7 mouse cellular contexts compared by ENCODE assay signal in genomic region chr2:118779065-118779464, GRCm38 (mm10). TPM values are rescaled to one million over a fixed set of nuclear protein-coding genes. Genes with fewer than 3 reads are reported as not detected.
DNase-seq lines count a peak whose midpoint lies in the region; ATAC-seq and TF ChIP-seq lines count a peak whose summit lies in the region.

No protein-coding gene starts in this region.

- 19% methylated on average over 10 of the region's 10 CpGs for WGBS in liver, adult 2 months
- WGBS in embryonic facial prominence, embryonic 10.5 days: 8% methylated on average over 10 of the region's 10 CpGs
- WGBS in intestine, embryonic 16.5 days: 12% methylated on average over 10 of the region's 10 CpGs
- WGBS in neural tube, embryonic 15.5 days: 5% methylated on average over 10 of the region's 10 CpGs

- peak overlapping the region; percentile 62 for H3K4me2 ChIP-seq in intestine, embryonic 16.5 days (ENCODE audit: low read depth, low read length)
- H3K4me2 ChIP-seq in neural tube, embryonic 15.5 days: peak overlapping the region; percentile 69

- DNase-seq in liver, adult 2 months (ENCODE audit: extremely low read depth, low read depth, low spot score): no peak
- DNase-seq in liver: no peak
- no peak for DNase-seq in embryonic facial prominence, embryonic 10.5 days (ENCODE audit: low spot score)
- DNase-seq in T-cell, adult 2 months (ENCODE audit: low spot score): no peak
- DNase-seq in right cerebral cortex, postnatal 4 days: no peak

- no peak for ATAC-seq in intestine, embryonic 16.5 days
- ATAC-seq in neural tube, embryonic 15.5 days (ENCODE audit: low FRiP score): peak; percentile 35

- H3K27me3 ChIP-seq in liver, adult 2 months (ENCODE audit: control insufficient read depth, insufficient read depth, low read length): no peaks in the 10 kb centered on the region
- peaks cover 38% of the 10 kb centered on the region for H3K27me3 ChIP-seq in embryonic facial prominence, embryonic 10.5 days (replicated peaks; ENCODE audit: low read depth, poor library complexity, severe bottlenecking)
- H3K27me3 ChIP-seq in intestine, embryonic 16.5 days (replicated peaks; ENCODE audit: control insufficient read depth, insufficient read depth, low read length): no peaks in the 10 kb centered on the region
- H3K27me3 ChIP-seq in neural tube, embryonic 15.5 days (replicated peaks): no peaks in the 10 kb centered on the region

- no peak overlapping the region for H3K9ac ChIP-seq in liver, adult 2 months (ENCODE audit: low read depth, low read length)
- H3K9ac ChIP-seq in intestine, embryonic 16.5 days (ENCODE audit: low read depth, low read length): peak overlapping the region; percentile 20; the same call in 1 of the 2 replicates
- H3K9ac ChIP-seq in neural tube, embryonic 15.5 days (replicated peaks): no peak overlapping the region; the same call in 1 of the 2 replicates

- H3K36me3 ChIP-seq in liver, adult 2 months (ENCODE audit: control insufficient read depth, insufficient read depth, low read length): no peaks in the 10 kb centered on the region
- no peaks in the 10 kb centered on the region for H3K36me3 ChIP-seq in embryonic facial prominence, embryonic 10.5 days (replicated peaks)
- H3K36me3 ChIP-seq in intestine, embryonic 16.5 days (ENCODE audit: control insufficient read depth, insufficient read depth, low read length): no peaks in the 10 kb centered on the region
- no peaks in the 10 kb centered on the region for H3K36me3 ChIP-seq in neural tube, embryonic 15.5 days

- no peaks in the 10 kb centered on the region for H3K4me1 ChIP-seq in liver, adult 2 months (ENCODE audit: control insufficient read depth, insufficient read depth, low read length)
- H3K4me1 ChIP-seq in embryonic facial prominence, embryonic 10.5 days: peaks cover 14% of the 10 kb centered on the region
- H3K4me1 ChIP-seq in intestine, embryonic 16.5 days (ENCODE audit: control insufficient read depth, insufficient read depth, low read length): peaks cover 19% of the 10 kb centered on the region
- peaks cover 31% of the 10 kb centered on the region for H3K4me1 ChIP-seq in neural tube, embryonic 15.5 days

- no peak overlapping the region for H3K27ac ChIP-seq in liver, adult 2 months (replicated peaks; ENCODE audit: insufficient read depth, low read depth, low read length)
- H3K27ac ChIP-seq in embryonic facial prominence, embryonic 10.5 days (replicated peaks): peak overlapping the region; percentile 67
- H3K27ac ChIP-seq in intestine, embryonic 16.5 days (ENCODE audit: low read length): no peak overlapping the region
- H3K27ac ChIP-seq in neural tube, embryonic 15.5 days (replicated peaks): peak overlapping the region; percentile 87

- no peak for TF ChIP-seq POLR2A in liver, adult 2 months (IDR thresholded peaks at IDR 0.05; ENCODE audit: extremely low read depth, insufficient read depth, low read length)

- H3K79me2 ChIP-seq in liver, adult 2 months (ENCODE audit: control insufficient read depth, insufficient read depth, low read length): no peaks in the 10 kb centered on the region

- no peak for TF ChIP-seq CTCF in liver, adult 2 months (IDR thresholded peaks at IDR 0.05; ENCODE audit: low read depth, low read length)

- H3K4me3 ChIP-seq in liver, adult 2 months (ENCODE audit: insufficient read depth, low read depth, low read length): 0 out of 2 replicates have a peak overlapping the region, but pooled peaks have one; percentile 11
- H3K4me3 ChIP-seq in embryonic facial prominence, embryonic 10.5 days: peak overlapping the region; percentile 56
- H3K4me3 ChIP-seq in intestine, embryonic 16.5 days (ENCODE audit: low read length): peak overlapping the region; percentile 41
- H3K4me3 ChIP-seq in neural tube, embryonic 15.5 days (replicated peaks): peak overlapping the region; percentile 53

- H3K9me3 ChIP-seq in embryonic facial prominence, embryonic 10.5 days: no peaks in the 10 kb centered on the region
- no peaks in the 10 kb centered on the region for H3K9me3 ChIP-seq in intestine, embryonic 16.5 days (ENCODE audit: control insufficient read depth, low read length)
- H3K9me3 ChIP-seq in neural tube, embryonic 15.5 days (replicated peaks): no peaks in the 10 kb centered on the region

RNA-seq across cellular contexts. Expression of gene Disp2, which starts 0.5 kb away (rescaled TPM):
- total RNA-seq in liver, adult 2 months (2014; rRNA removed): 1.0 and 1.3 TPM in 2 replicates
- polyA plus RNA-seq in liver, adult 2 months (2012; rRNA removed): 1.3 and 1.5 TPM in 2 replicates
- 1.2 and 1.4 TPM in 2 replicates for polyA plus RNA-seq in embryonic facial prominence, embryonic 10.5 days (2016; fragmentation: Nextera tagmentation; extraction: Ambion mirVana)
- 2.2 and 2.3 TPM in 2 replicates for polyA plus RNA-seq in intestine, embryonic 16.5 days (2015; fragmentation: Nextera tagmentation; extraction: Ambion mirVana)
- polyA plus RNA-seq in neural tube, embryonic 15.5 days (2015; fragmentation: Nextera tagmentation; extraction: Ambion mirVana): 65.4 and 75.6 TPM in 2 replicates

RNA-seq across cellular contexts. Expression of gene Phgr1, which starts 6.5 kb away (rescaled TPM):
- not detected in 2 replicates for total RNA-seq in liver, adult 2 months (2014; rRNA removed)
- polyA plus RNA-seq in liver, adult 2 months (2012; rRNA removed): 1.0 and 1.6 TPM in 2 replicates
- not detected in 2 replicates for polyA plus RNA-seq in embryonic facial prominence, embryonic 10.5 days (2016; fragmentation: Nextera tagmentation; extraction: Ambion mirVana)
- polyA plus RNA-seq in intestine, embryonic 16.5 days (2015; fragmentation: Nextera tagmentation; extraction: Ambion mirVana): 66.6 and 66.9 TPM in 2 replicates
- polyA plus RNA-seq in neural tube, embryonic 15.5 days (2015; fragmentation: Nextera tagmentation; extraction: Ambion mirVana): 1.2 TPM in 1 of 2 replicates, not detected in the other

RNA-seq across cellular contexts. Expression of gene Ccdc9b, which starts 16.6 kb away (rescaled TPM):
- 1.1 and 1.9 TPM in 2 replicates for total RNA-seq in liver, adult 2 months (2014; rRNA removed)
- polyA plus RNA-seq in liver, adult 2 months (2012; rRNA removed): 0.68 and 0.94 TPM in 2 replicates
- 0.29 and 0.41 TPM in 2 replicates for polyA plus RNA-seq in embryonic facial prominence, embryonic 10.5 days (2016; fragmentation: Nextera tagmentation; extraction: Ambion mirVana)
- polyA plus RNA-seq in intestine, embryonic 16.5 days (2015; fragmentation: Nextera tagmentation; extraction: Ambion mirVana): 0.93 and 1.2 TPM in 2 replicates
- polyA plus RNA-seq in neural tube, embryonic 15.5 days (2015; fragmentation: Nextera tagmentation; extraction: Ambion mirVana): 0.97 and 1.2 TPM in 2 replicates

RNA-seq across cellular contexts. Expression of gene Inafm2, which starts 33.5 kb away (rescaled TPM):
- 4.4 and 5.4 TPM in 2 replicates for total RNA-seq in liver, adult 2 months (2014; rRNA removed)
- polyA plus RNA-seq in liver, adult 2 months (2012; rRNA removed): 4.7 TPM in 2 replicates
- polyA plus RNA-seq in embryonic facial prominence, embryonic 10.5 days (2016; fragmentation: Nextera tagmentation; extraction: Ambion mirVana): 15.8 and 16.8 TPM in 2 replicates
- polyA plus RNA-seq in intestine, embryonic 16.5 days (2015; fragmentation: Nextera tagmentation; extraction: Ambion mirVana): 21.9 and 24.1 TPM in 2 replicates
- polyA plus RNA-seq in neural tube, embryonic 15.5 days (2015; fragmentation: Nextera tagmentation; extraction: Ambion mirVana): 22.0 and 23.5 TPM in 2 replicates

RNA-seq across cellular contexts. Expression of gene Knstrn, which starts 34.7 kb away (rescaled TPM):
- total RNA-seq in liver, adult 2 months (2014; rRNA removed): 0.83 and 2.7 TPM in 2 replicates
- 0.11 and 0.22 TPM in 2 replicates for polyA plus RNA-seq in liver, adult 2 months (2012; rRNA removed)
- 149 and 150 TPM in 2 replicates for polyA plus RNA-seq in embryonic facial prominence, embryonic 10.5 days (2016; fragmentation: Nextera tagmentation; extraction: Ambion mirVana)
- polyA plus RNA-seq in intestine, embryonic 16.5 days (2015; fragmentation: Nextera tagmentation; extraction: Ambion mirVana): 78.5 and 85.7 TPM in 2 replicates
- polyA plus RNA-seq in neural tube, embryonic 15.5 days (2015; fragmentation: Nextera tagmentation; extraction: Ambion mirVana): 14.8 and 30.3 TPM in 2 replicates

Comparison
In these comparisons a context has a peak if more than half of its experiments do, and no peak if none do; other contexts are left out.
1. H3K27ac ChIP-seq: peak in embryonic facial prominence, embryonic 10.5 days (single experiment) and neural tube, embryonic 15.5 days (single experiment); none in liver, adult 2 months (single experiment) and intestine, embryonic 16.5 days (single experiment).
2. RNA of gene Disp2, which starts 0.5 kb away (polyA plus RNA-seq): 65.4 to 75.6 TPM in neural tube, embryonic 15.5 days; 2.2 to 2.3 TPM in intestine, embryonic 16.5 days, 1.3 to 1.5 TPM in liver, adult 2 months and 1.2 to 1.4 TPM in embryonic facial prominence, embryonic 10.5 days; every median in the first group is over 10 times any median in the second.
3. RNA of gene Phgr1, which starts 6.5 kb away (polyA plus RNA-seq): 66.6 to 66.9 TPM in intestine, embryonic 16.5 days; 1.0 to 1.6 TPM in liver, adult 2 months, 1.2 TPM in neural tube, embryonic 15.5 days and not detected in embryonic facial prominence, embryonic 10.5 days; every median in the first group is over 10 times any median in the second.
4. Peak in every context shown above with its lines, with median percentiles within 50 percentile points of each other: H3K4me3 ChIP-seq.